Mouse (Mus musculus): Measurements from ENCODE around the gene Mgat5. TPM values are rescaled to one million over a fixed set of nuclear protein-coding genes. Genes with fewer than 3 reads are reported as not detected.

The Mgat5 gene
- total and polyA plus RNA-seq, 2 experiments from 2014 or later = 2.1 to 11.2 TPM

- no peak overlapping the region for H3K27ac ChIP-seq (ENCODE audit: low read depth)
- no peak for DNase-seq (ENCODE audit: low spot score)
- H3K4me3 ChIP-seq (ENCODE audit: low read depth, low read length) = no peak overlapping the region
These were observed 115.0 kb downstream of the Mgat5 start for GRCm38 (mm10) chr1:127319768-127320167.

DNA sequence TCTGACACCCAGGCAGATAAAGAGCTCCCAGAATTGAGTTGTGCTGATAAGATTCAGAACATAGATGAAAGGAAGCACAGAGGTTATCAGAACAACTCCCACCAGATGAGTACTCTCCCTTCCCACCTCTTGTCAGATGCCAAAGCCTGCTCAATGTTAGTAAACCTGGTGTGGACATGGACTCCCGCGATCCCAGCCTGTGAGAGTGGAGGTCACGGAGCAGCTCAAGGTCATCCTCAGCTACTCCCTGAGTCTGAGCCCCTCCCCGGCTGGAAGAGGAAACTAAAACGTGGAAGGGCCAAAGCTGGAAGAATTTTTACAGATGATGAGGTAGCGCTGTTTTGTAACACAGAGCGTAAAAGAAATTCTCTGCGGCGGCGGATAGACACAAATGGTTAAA, 116.1 kb downstream of the Mgat5 start:
- TF ChIP-seq EP300 (IDR thresholded peaks at IDR 0.05; ENCODE audit: low read depth) (no peak), CTCF (IDR thresholded peaks at IDR 0.05; ENCODE audit: low read depth) (no peak)
- Histone ChIP-seq H3K27ac (ENCODE audit: low read depth) (no peak overlapping the region), H3K9me3 (replicated peaks; ENCODE audit: control insufficient read depth, low read length) (no peaks in the 10 kb centered on the region), H3K4me2 (ENCODE audit: low read depth, low read length) (no peak overlapping the region), H3K9ac (replicated peaks; ENCODE audit: low read depth, low read length) (no peak overlapping the region), H3K4me1 (ENCODE audit: control insufficient read depth, insufficient read depth) (peaks cover 22% of the 10 kb centered on the region), H3K27me3 (ENCODE audit: control insufficient read depth, insufficient read depth, low read length) (no peaks in the 10 kb centered on the region), H3K4me3 (ENCODE audit: low read depth, low read length) (no peak overlapping the region), H3K36me3 (replicated peaks; ENCODE audit: control insufficient read depth, insufficient read depth, low read length) (peaks cover 18% of the 10 kb centered on the region)
- ATAC-seq (ENCODE audit: insufficient read depth, low read depth) = no peak
- WGBS = 57% methylated on average over 10 of the region's 10 CpGs
- no peak for DNase-seq (ENCODE audit: low spot score)

More at GRCm38 (mm10) chr1:127319768-127320167, 115.0 kb downstream of the Mgat5 start:
- Histone ChIP-seq H3K27me3 (ENCODE audit: control insufficient read depth, insufficient read depth, low read length) (no peaks in the 10 kb centered on the region), H3K9me3 (replicated peaks; ENCODE audit: control insufficient read depth, low read length) (no peaks in the 10 kb centered on the region), H3K9ac (replicated peaks; ENCODE audit: low read depth, low read length) (no peak overlapping the region), H3K4me1 (ENCODE audit: control insufficient read depth, insufficient read depth) (peaks cover 23% of the 10 kb centered on the region), H3K36me3 (replicated peaks; ENCODE audit: control insufficient read depth, insufficient read depth, low read length) (peaks cover 13% of the 10 kb centered on the region), H3K4me2 (ENCODE audit: low read depth, low read length) (no peak overlapping the region)
- TF ChIP-seq EP300 (IDR thresholded peaks at IDR 0.05; ENCODE audit: low read depth) (no peak), CTCF (IDR thresholded peaks at IDR 0.05; ENCODE audit: low read depth) (no peak)
- ATAC-seq (ENCODE audit: insufficient read depth, low read depth) = no peak
- WGBS = 60% methylated on average over 6 of the region's 6 CpGs

GRCm38 (mm10) chr1:127321638-127322037, 116.8 kb downstream of the Mgat5 start:
- Histone ChIP-seq H3K27me3 (ENCODE audit: control insufficient read depth, insufficient read depth, low read length) (no peaks in the 10 kb centered on the region), H3K4me1 (ENCODE audit: control insufficient read depth, insufficient read depth) (peaks cover 22% of the 10 kb centered on the region), H3K9me3 (replicated peaks; ENCODE audit: control insufficient read depth, low read length) (no peaks in the 10 kb centered on the region), H3K27ac (ENCODE audit: low read depth) (no peak overlapping the region), H3K9ac (replicated peaks; ENCODE audit: low read depth, low read length) (no peak overlapping the region), H3K4me3 (ENCODE audit: low read depth, low read length) (no peak overlapping the region), H3K36me3 (replicated peaks; ENCODE audit: control insufficient read depth, insufficient read depth, low read length) (peaks cover 18% of the 10 kb centered on the region), H3K4me2 (ENCODE audit: low read depth, low read length) (no peak overlapping the region)
- TF ChIP-seq CTCF (IDR thresholded peaks at IDR 0.05; ENCODE audit: low read depth) = no peak
- TF ChIP-seq EP300 (IDR thresholded peaks at IDR 0.05; ENCODE audit: low read depth) = no peak
- DNase-seq (ENCODE audit: low spot score) = no peak
- no peak for ATAC-seq (ENCODE audit: insufficient read depth, low read depth)
- 47% methylated on average over 3 of the region's 3 CpGs for WGBS

GRCm38 (mm10) chr1:127322169-127322805, 117.5 kb downstream of the Mgat5 start:
- peaks cover 18% of the 10 kb centered on the region for H3K36me3 ChIP-seq (replicated peaks; ENCODE audit: control insufficient read depth, insufficient read depth, low read length)
- no peak overlapping the region for H3K4me2 ChIP-seq (ENCODE audit: low read depth, low read length)
- TF ChIP-seq EP300 (IDR thresholded peaks at IDR 0.05; ENCODE audit: low read depth) (no peak), CTCF (IDR thresholded peaks at IDR 0.05; ENCODE audit: low read depth) (no peak)
- ATAC-seq (ENCODE audit: insufficient read depth, low read depth) (no peak), DNase-seq (ENCODE audit: low spot score) (no peak)
- H3K27me3 ChIP-seq (ENCODE audit: control insufficient read depth, insufficient read depth, low read length) = no peaks in the 10 kb centered on the region
- no peak overlapping the region for H3K4me3 ChIP-seq (ENCODE audit: low read depth, low read length)
- H3K9ac ChIP-seq (replicated peaks; ENCODE audit: low read depth, low read length) = no peak overlapping the region
- no peaks in the 10 kb centered on the region for H3K9me3 ChIP-seq (replicated peaks; ENCODE audit: control insufficient read depth, low read length)
- WGBS = 60% methylated on average over 5 of the region's 5 CpGs
- H3K27ac ChIP-seq (ENCODE audit: low read depth) = no peak overlapping the region
- peaks cover 20% of the 10 kb centered on the region for H3K4me1 ChIP-seq (ENCODE audit: control insufficient read depth, insufficient read depth)

DNA sequence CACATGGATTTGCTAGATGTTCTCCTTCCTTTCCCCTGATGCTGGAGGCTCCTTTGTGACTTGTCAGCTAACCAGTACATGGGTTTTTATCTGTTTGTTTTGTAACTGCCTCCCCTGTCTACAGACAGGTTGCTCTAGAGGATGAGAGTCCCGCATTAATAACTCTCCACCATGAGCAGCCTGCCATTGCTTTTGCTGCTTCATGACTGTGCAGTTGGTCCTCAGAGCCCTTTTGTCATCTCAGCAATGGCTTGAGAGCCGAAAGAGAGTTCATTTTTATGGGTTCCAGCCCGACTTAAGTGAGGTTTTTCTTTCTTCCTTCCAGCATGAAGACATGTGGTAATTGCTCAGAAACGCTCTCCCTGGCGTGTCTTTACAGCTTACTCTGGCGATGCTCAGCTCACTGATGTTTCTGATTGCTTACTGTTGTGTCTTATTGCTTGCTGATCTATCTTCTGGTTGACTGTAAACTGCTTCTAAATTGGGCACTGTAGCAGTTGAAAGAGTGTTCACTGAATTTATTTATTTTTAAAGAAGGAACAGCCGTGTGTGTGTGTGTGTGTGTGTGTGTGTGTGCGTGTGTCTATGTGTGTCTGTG, 120.9 kb downstream of the Mgat5 start:
- ATAC-seq (ENCODE audit: insufficient read depth, low read depth) = no peak
- H3K4me2 ChIP-seq (ENCODE audit: low read depth, low read length) = no peak overlapping the region
- no peak overlapping the region for H3K27ac ChIP-seq (ENCODE audit: low read depth)
- H3K9me3 ChIP-seq (replicated peaks; ENCODE audit: control insufficient read depth, low read length) = no peaks in the 10 kb centered on the region
- H3K4me3 ChIP-seq (ENCODE audit: low read depth, low read length) = no peak overlapping the region
- TF ChIP-seq EP300 (IDR thresholded peaks at IDR 0.05; ENCODE audit: low read depth) = no peak
- no peak for TF ChIP-seq CTCF (IDR thresholded peaks at IDR 0.05; ENCODE audit: low read depth)
- DNase-seq (ENCODE audit: low spot score) = no peak
- H3K27me3 ChIP-seq (ENCODE audit: control insufficient read depth, insufficient read depth, low read length) = no peaks in the 10 kb centered on the region
- H3K36me3 ChIP-seq (replicated peaks; ENCODE audit: control insufficient read depth, insufficient read depth, low read length) = peaks cover 18% of the 10 kb centered on the region
- H3K4me1 ChIP-seq (ENCODE audit: control insufficient read depth, insufficient read depth) = peaks cover 24% of the 10 kb centered on the region
- whole genome bisulfite sequencing = 86% methylated on average over 8 of the region's 8 CpGs
- no peak overlapping the region for H3K9ac ChIP-seq (replicated peaks; ENCODE audit: low read depth, low read length)

All from heart, postnatal 0 days (tissue).